8 mouse cellular contexts compared by ENCODE assay signal in genomic region chr11:40469080-40469705, GRCm38 (mm10).
A peak's percentile ranks its signal among the peaks of the same experiment; 100 is the strongest.
DNase-seq lines count a peak whose midpoint lies in the region; ATAC-seq and TF ChIP-seq lines count a peak whose summit lies in the region.

No protein-coding gene starts in this region.

- TF ChIP-seq CTCF in small intestine, adult 2 months (IDR thresholded peaks at IDR 0.05; ENCODE audit: extremely low read depth, insufficient read length, insufficient replicate concordance, low read depth, low read length): peak; percentile 63; the same call in 1 of the 2 replicates

- 29% methylated on average over 6 of the region's 6 CpGs for WGBS in heart, embryonic 10.5 days
- WGBS in forebrain, embryonic 12.5 days: 11% methylated on average over 6 of the region's 6 CpGs
- 15% methylated on average over 6 of the region's 6 CpGs for WGBS in kidney, embryonic 16.5 days
- 20% methylated on average over 6 of the region's 6 CpGs for WGBS in limb, embryonic 14.5 days
- 12% methylated on average over 6 of the region's 6 CpGs for WGBS in small intestine, adult 2 months

- H3K4me2 ChIP-seq in forebrain, embryonic 12.5 days: no peak overlapping the region
- H3K4me2 ChIP-seq in kidney, embryonic 16.5 days (replicated peaks; ENCODE audit: low read depth, low read length): no peak overlapping the region
- H3K4me2 ChIP-seq in limb, embryonic 14.5 days (replicated peaks; ENCODE audit: low read depth, low read length, severe bottlenecking): no peak overlapping the region

- TF ChIP-seq POLR2A in limb, embryonic 14.5 days (IDR thresholded peaks at IDR 0.05; ENCODE audit: borderline replicate concordance, extremely low read depth, insufficient read depth, insufficient read length): no peak
- no peak for TF ChIP-seq POLR2A in small intestine, adult 2 months (IDR thresholded peaks at IDR 0.05; ENCODE audit: low read depth, low read length)

- no peaks in the 10 kb centered on the region for H3K27me3 ChIP-seq in heart, embryonic 10.5 days (ENCODE audit: insufficient read depth, poor library complexity, severe bottlenecking)
- peaks cover 26% of the 10 kb centered on the region; the same call in 1 of the 2 replicates for H3K27me3 ChIP-seq in forebrain, embryonic 12.5 days
- no peaks in the 10 kb centered on the region for H3K27me3 ChIP-seq in kidney, embryonic 16.5 days (ENCODE audit: insufficient read depth, low read length)
- H3K27me3 ChIP-seq in limb, embryonic 14.5 days (ENCODE audit: control insufficient read depth, insufficient read depth, low read length): no peaks in the 10 kb centered on the region
- no peaks in the 10 kb centered on the region for H3K27me3 ChIP-seq in small intestine, adult 2 months (ENCODE audit: control insufficient read depth, insufficient read depth, low read length)

- no peaks in the 10 kb centered on the region for H3K4me1 ChIP-seq in heart, embryonic 10.5 days
- H3K4me1 ChIP-seq in forebrain, embryonic 12.5 days: no peaks in the 10 kb centered on the region
- no peaks in the 10 kb centered on the region for H3K4me1 ChIP-seq in kidney, embryonic 16.5 days (ENCODE audit: insufficient read depth, low read length)
- no peaks in the 10 kb centered on the region for H3K4me1 ChIP-seq in limb, embryonic 14.5 days (ENCODE audit: control insufficient read depth, insufficient read depth, low read length)
- peaks cover 2% of the 10 kb centered on the region; the same call in 1 of the 2 replicates for H3K4me1 ChIP-seq in small intestine, adult 2 months (ENCODE audit: control insufficient read depth, insufficient read depth, insufficient read length, low read length)

- H3K36me3 ChIP-seq in heart, embryonic 10.5 days: no peaks in the 10 kb centered on the region
- no peaks in the 10 kb centered on the region for H3K36me3 ChIP-seq in forebrain, embryonic 12.5 days (replicated peaks)
- H3K36me3 ChIP-seq in kidney, embryonic 16.5 days (ENCODE audit: insufficient read depth, low read length): no peaks in the 10 kb centered on the region
- no peaks in the 10 kb centered on the region for H3K36me3 ChIP-seq in limb, embryonic 14.5 days (ENCODE audit: control insufficient read depth, insufficient read depth, low read length)
- H3K36me3 ChIP-seq in small intestine, adult 2 months (ENCODE audit: control insufficient read depth, insufficient read depth, low read length): no peaks in the 10 kb centered on the region

- H3K4me3 ChIP-seq in heart, embryonic 10.5 days: no peak overlapping the region
- H3K4me3 ChIP-seq in forebrain, embryonic 12.5 days (replicated peaks): no peak overlapping the region
- no peak overlapping the region for H3K4me3 ChIP-seq in kidney, embryonic 16.5 days (ENCODE audit: low read length)
- H3K4me3 ChIP-seq in limb, embryonic 14.5 days (replicated peaks; ENCODE audit: low read length): no peak overlapping the region
- no peak overlapping the region for H3K4me3 ChIP-seq in small intestine, adult 2 months (ENCODE audit: low read depth, low read length)

- no peaks in the 10 kb centered on the region for H3K9me3 ChIP-seq in heart, embryonic 10.5 days
- no peaks in the 10 kb centered on the region for H3K9me3 ChIP-seq in forebrain, embryonic 12.5 days
- H3K9me3 ChIP-seq in kidney, embryonic 16.5 days (ENCODE audit: low read length): no peaks in the 10 kb centered on the region
- H3K9me3 ChIP-seq in limb, embryonic 14.5 days (ENCODE audit: control insufficient read depth, low read length): no peaks in the 10 kb centered on the region

- no peak overlapping the region for H3K27ac ChIP-seq in heart, embryonic 10.5 days
- no peak overlapping the region for H3K27ac ChIP-seq in forebrain, embryonic 12.5 days
- no peak overlapping the region for H3K27ac ChIP-seq in kidney, embryonic 16.5 days (ENCODE audit: low read length)
- no peak overlapping the region for H3K27ac ChIP-seq in limb, embryonic 14.5 days (replicated peaks; ENCODE audit: low read depth, low read length)
- no peak overlapping the region for H3K27ac ChIP-seq in small intestine, adult 2 months (ENCODE audit: insufficient read depth, low read depth, low read length)

- H3K9ac ChIP-seq in forebrain, embryonic 12.5 days: no peak overlapping the region
- no peak overlapping the region for H3K9ac ChIP-seq in kidney, embryonic 16.5 days (replicated peaks; ENCODE audit: low read length)
- no peak overlapping the region for H3K9ac ChIP-seq in limb, embryonic 14.5 days (ENCODE audit: low read depth, low read length, severe bottlenecking)

- peak; percentile 79 for ATAC-seq in forebrain, embryonic 12.5 days (ENCODE audit: low FRiP score)
- ATAC-seq in kidney, embryonic 16.5 days (ENCODE audit: low FRiP score, low TSS enrichment): peak; percentile 82; the same call in 1 of the 2 replicates
- peak; percentile 37; the same call in 1 of the 2 replicates for ATAC-seq in limb, embryonic 14.5 days (ENCODE audit: low FRiP score, low read depth)
- ATAC-seq in megakaryocyte, adult 5-6 weeks (ENCODE audit: poor library complexity, severe bottlenecking): no peak

- DNase-seq in heart, embryonic 10.5 days (ENCODE audit: low spot score): peak; percentile 75
- DNase-seq in heart, adult 11 months: no peak
- DNase-seq in WW6 (ENCODE audit: low read depth, low spot score): peak; percentile 20
- DNase-seq in limb, embryonic 14.5 days (ENCODE audit: low spot score): peak; percentile 75
